Mouse (Mus musculus) spleen, adult 2 months (tissue): Measurements from ENCODE around the gene Parp8. TPM values are rescaled to one million over a fixed set of nuclear protein-coding genes. Genes with fewer than 3 reads are reported as not detected.

Experiments used
- DNase-seq, 2 experiments: peaks; one replicate each; pipeline versions ENCODE4 v3.0.0 to v3.0.0-alpha.2; 2012 to 2021; ENCODE audit warnings: low spot score in 2 of 2, low read depth in 1 of 2
- H3K27ac ChIP-seq: fragments of 200-500 bp; 2 replicates; pipeline ENCODE4 v1.5.1; 2012; ENCODE audit warnings: low read length, inconsistent platforms; ENCODE audit not compliant: insufficient read depth
- H3K27me3 ChIP-seq: fragments of 200-500 bp; 2 replicates; pipeline ENCODE4 v1.6.1; 2012; ENCODE audit warnings: mild to moderate bottlenecking, moderate library complexity, low read length, inconsistent platforms; ENCODE audit not compliant: control insufficient read depth, insufficient read depth
- H3K36me3 ChIP-seq: fragments of 200-500 bp; 2 replicates; pipeline ENCODE4 v1.6.1; 2012; ENCODE audit warnings: mild to moderate bottlenecking, low read length, inconsistent platforms; ENCODE audit not compliant: control insufficient read depth, insufficient read depth
- H3K4me1 ChIP-seq: fragments of 200-500 bp; 2 replicates; pipeline ENCODE4 v1.6.1; 2011; ENCODE audit warnings: inconsistent platforms; ENCODE audit not compliant: control insufficient read depth, insufficient read depth, insufficient read length
- H3K4me3 ChIP-seq: fragments of 200-500 bp; 2 replicates; pipeline ENCODE4 v1.5.1; 2011; ENCODE audit warnings: mild to moderate bottlenecking, inconsistent platforms; ENCODE audit not compliant: insufficient read depth, insufficient read length; ENCODE audit errors: extremely low read depth
- CTCF ChIP-seq: fragments of 200-500 bp; IDR thresholded peaks from 2 replicates; pipeline ENCODE4 v1.5.1; 2011; ENCODE audit warnings: mild to moderate bottlenecking, inconsistent platforms; ENCODE audit not compliant: insufficient read depth, insufficient read length, insufficient replicate concordance; ENCODE audit errors: extremely low read depth
- POLR2A ChIP-seq: fragments of 200-500 bp; IDR thresholded peaks from 2 replicates; pipeline ENCODE4 v1.6.1; 2011; ENCODE audit warnings: low read depth, low read length, inconsistent platforms
- WGBS: fragments of 180-500 bp; shearing (Covaris S2); methylation state at CpG from one replicate; pipeline ENCODE4 v1.1.7; 2018; 5-methylcytosine and 5-hydroxymethylcytosine counted together
- polyA plus RNA-seq: library from polyadenylated mRNA; depleted of rRNA; stranded (reverse); fragments of >200 nt; gene quantifications from 2 replicates; pipeline ENCODE4 v1.2.3, GENCODE M21; 2012

Gene Parp8
- polyA plus RNA-seq, 1 experiment: 10.8 TPM

GRCm38 (mm10) chr13:117031546-117031945 lies 6.2 kb upstream of the Parp8 start:
- TF ChIP-seq CTCF (no peak), POLR2A (no peak)
- peak overlapping the region; percentile 56; the same call in 1 of the 2 replicates for H3K27ac ChIP-seq
- WGBS: 27% methylated on average over 6 of the region's 6 CpGs
- H3K4me1 ChIP-seq: peaks cover 41% of the 10 kb centered on the region
- no peaks in the 10 kb centered on the region for H3K36me3 ChIP-seq
- no peaks in the 10 kb centered on the region for H3K27me3 ChIP-seq
- H3K4me3 ChIP-seq: no peak overlapping the region
- no peak for DNase-seq

GRCm38 (mm10) chr13:117028221-117028620 lies 2.9 kb upstream of the Parp8 start:
- Histone ChIP-seq H3K4me1 (peaks cover 28% of the 10 kb centered on the region), H3K27ac (no peak overlapping the region), H3K4me3 (no peak overlapping the region), H3K27me3 (no peaks in the 10 kb centered on the region), H3K36me3 (no peaks in the 10 kb centered on the region)
- 32% methylated on average over 5 of the region's 5 CpGs for WGBS
- TF ChIP-seq CTCF: no peak
- TF ChIP-seq POLR2A: no peak
- DNase-seq: peak in 1 of 2 experiments; percentile 59

DNA sequence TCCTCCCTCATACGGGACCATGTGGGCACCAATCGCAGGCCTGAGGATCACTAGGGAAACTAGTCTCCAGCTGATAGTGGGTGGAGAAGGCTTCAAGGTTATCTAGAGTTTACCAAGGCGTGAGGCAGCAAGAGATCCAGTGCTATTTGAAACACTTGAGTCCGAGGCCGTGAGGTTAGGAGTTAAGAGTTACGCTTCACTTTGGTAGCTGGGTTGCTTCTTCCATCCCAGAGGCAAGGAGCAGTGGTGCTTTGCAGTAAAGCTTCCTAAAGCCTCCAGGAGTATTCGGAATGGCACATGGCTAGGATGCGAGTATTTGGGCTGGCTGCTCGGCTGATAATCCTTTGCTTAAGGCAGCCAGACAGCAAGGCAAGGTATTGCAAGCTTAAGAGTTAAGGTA lies 2.0 kb upstream of the Parp8 start:
- H3K36me3 ChIP-seq: no peaks in the 10 kb centered on the region
- WGBS: 92% methylated on average over 9 of the region's 9 CpGs
- no peak for DNase-seq
- TF ChIP-seq POLR2A (no peak), CTCF (no peak)
- no peaks in the 10 kb centered on the region for H3K27me3 ChIP-seq
- no peak overlapping the region for H3K4me3 ChIP-seq
- H3K27ac ChIP-seq: peak overlapping the region; percentile 5; the same call in 1 of the 2 replicates
- peaks cover 20% of the 10 kb centered on the region for H3K4me1 ChIP-seq

GRCm38 (mm10) chr13:117026276-117026780 lies 991 bp upstream of the Parp8 start:
- Histone ChIP-seq H3K4me1 (peaks cover 15% of the 10 kb centered on the region), H3K27ac (no peak overlapping the region), H3K4me3 (no peak overlapping the region), H3K36me3 (no peaks in the 10 kb centered on the region), H3K27me3 (no peaks in the 10 kb centered on the region)
- no peak for DNase-seq
- no peak for TF ChIP-seq POLR2A
- no peak for TF ChIP-seq CTCF
- WGBS: 90% methylated on average over 7 of the region's 7 CpGs

DNA sequence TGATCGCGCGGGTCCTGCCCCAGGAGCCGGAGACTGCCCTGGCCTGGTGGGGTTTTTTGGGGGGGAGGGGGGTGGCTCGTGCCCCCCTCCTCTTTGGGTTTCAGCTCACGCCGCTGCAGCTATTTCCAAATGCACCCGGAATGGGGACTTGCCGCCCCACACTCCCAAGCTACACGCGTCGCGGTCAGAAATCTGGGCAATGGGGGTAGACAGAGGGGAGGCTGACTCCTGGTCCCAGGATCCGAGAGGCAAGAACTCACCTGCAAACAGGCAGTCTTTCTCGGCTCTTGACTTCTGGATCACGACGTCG lies 466 bp downstream of the Parp8 start:
- Histone ChIP-seq H3K36me3 (no peaks in the 10 kb centered on the region), H3K27ac (peak overlapping the region; percentile 100), H3K4me1 (peaks cover 24% of the 10 kb centered on the region), H3K27me3 (no peaks in the 10 kb centered on the region), H3K4me3 (peak overlapping the region; percentile 69)
- WGBS: under 1% methylated on average over 18 of the region's 18 CpGs
- TF ChIP-seq CTCF (no peak), POLR2A (no peak)
- DNase-seq: peak in 1 of 2 experiments; percentile 19

- WGBS: under 1% methylated on average over 61 of the region's 64 CpGs
- peak overlapping the region; percentile 69 for H3K4me3 ChIP-seq
- H3K27ac ChIP-seq: peak overlapping the region; percentile 100
- H3K36me3 ChIP-seq: no peaks in the 10 kb centered on the region
- H3K27me3 ChIP-seq: no peaks in the 10 kb centered on the region
- peaks cover 24% of the 10 kb centered on the region for H3K4me1 ChIP-seq
- peak; percentile 75 to 82 for DNase-seq
- TF ChIP-seq CTCF: no peak
- peak; percentile 21 for TF ChIP-seq POLR2A
Observed at GRCm38 (mm10) chr13:117024127-117024915, 1.0 kb downstream of the Parp8 start.

DNA sequence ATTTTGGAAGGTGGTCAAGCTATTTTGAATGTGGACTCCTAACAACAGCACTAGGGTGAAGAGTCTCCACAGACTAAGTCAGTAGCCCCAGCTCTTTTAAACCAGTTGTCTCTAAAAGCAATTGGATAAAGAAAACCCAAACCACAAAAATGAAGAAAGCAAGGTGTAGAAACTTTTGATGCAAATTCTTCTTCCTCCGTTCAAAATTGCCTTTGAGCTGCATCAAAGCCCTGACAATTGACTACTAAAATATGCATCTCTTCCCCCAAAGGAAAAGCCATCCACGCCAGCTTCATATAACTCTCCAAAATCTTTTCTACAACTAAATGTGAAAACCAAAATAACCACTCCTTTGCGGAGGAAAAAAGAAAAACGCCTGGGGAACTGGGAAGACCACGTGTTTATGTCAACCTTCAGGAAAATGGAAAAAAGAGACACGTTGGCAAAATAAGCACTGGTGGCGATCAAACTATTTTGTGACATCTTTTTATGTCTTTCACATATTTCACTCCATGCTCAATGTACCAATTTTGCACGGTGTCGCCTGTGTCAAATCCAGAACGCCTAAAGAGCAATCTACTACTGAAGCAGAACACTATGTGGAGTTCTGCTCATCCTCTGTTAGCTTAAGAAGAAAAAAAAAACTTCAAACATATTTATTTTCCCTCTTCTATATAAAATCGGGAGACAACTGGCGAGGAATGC lies 1.8 kb downstream of the Parp8 start:
- Histone ChIP-seq H3K4me1 (peaks cover 24% of the 10 kb centered on the region), H3K36me3 (no peaks in the 10 kb centered on the region), H3K27ac (peak overlapping the region; percentile 100; the same call in 1 of the 2 replicates), H3K27me3 (no peaks in the 10 kb centered on the region), H3K4me3 (peak overlapping the region; percentile 69)
- 2% methylated on average over 12 of the region's 12 CpGs for WGBS
- no peak for DNase-seq
- TF ChIP-seq POLR2A: no peak
- TF ChIP-seq CTCF: no peak
